Mouse (Mus musculus): ENCODE data around the gene Prdx2. TPM values are rescaled to one million over a fixed set of nuclear protein-coding genes. Genes with fewer than 3 reads are reported as not detected.

Gene Prdx2
- polyA plus RNA-seq, 1 experiment from 2014 or later: 2,101 TPM

GRCm38 (mm10) chr8:84965731-84966291 lies 3.6 kb upstream of the Prdx2 start:
- peak overlapping the region; percentile 77 for H3K9ac ChIP-seq (ENCODE audit: low read length)
- peak; percentile 99 for DNase-seq (ENCODE audit: low spot score)
- H3K4me1 ChIP-seq (ENCODE audit: control insufficient read depth, insufficient read depth, low read length): peaks cover 17% of the 10 kb centered on the region
- peak overlapping the region; percentile 92 for H3K4me2 ChIP-seq (ENCODE audit: low read length)
- under 1% methylated on average over 41 of the region's 41 CpGs for WGBS
- peak overlapping the region; percentile 65; the same call in 1 of the 2 replicates for H3K27ac ChIP-seq (ENCODE audit: low read depth, low read length)
- peak; percentile 88 for ATAC-seq
- H3K9me3 ChIP-seq (replicated peaks; ENCODE audit: control insufficient read depth, low read length): no peaks in the 10 kb centered on the region
- peaks cover 13% of the 10 kb centered on the region for H3K36me3 ChIP-seq (ENCODE audit: control insufficient read depth, insufficient read depth, low read length)
- H3K27me3 ChIP-seq (replicated peaks; ENCODE audit: control insufficient read depth, insufficient read depth, low read length): no peaks in the 10 kb centered on the region
- H3K4me3 ChIP-seq (ENCODE audit: low read depth, low read length): peak overlapping the region; percentile 63

GRCm38 (mm10) chr8:84966603-84967002 lies 2.8 kb upstream of the Prdx2 start:
- H3K4me1 ChIP-seq (ENCODE audit: control insufficient read depth, insufficient read depth, low read length): peaks cover 21% of the 10 kb centered on the region
- H3K4me3 ChIP-seq (ENCODE audit: low read depth, low read length): no peak overlapping the region
- H3K27me3 ChIP-seq (replicated peaks; ENCODE audit: control insufficient read depth, insufficient read depth, low read length): no peaks in the 10 kb centered on the region
- no peak for DNase-seq (ENCODE audit: low spot score)
- H3K36me3 ChIP-seq (ENCODE audit: control insufficient read depth, insufficient read depth, low read length): peaks cover 17% of the 10 kb centered on the region
- ATAC-seq: 0 out of 2 replicates have a peak, but pooled peaks have one; percentile 3
- 70% methylated on average over 3 of the region's 3 CpGs for WGBS
- no peaks in the 10 kb centered on the region for H3K9me3 ChIP-seq (replicated peaks; ENCODE audit: control insufficient read depth, low read length)
- H3K4me2 ChIP-seq (ENCODE audit: low read length): no peak overlapping the region; the same call in 1 of the 2 replicates
- H3K9ac ChIP-seq (ENCODE audit: low read length): peak overlapping the region; percentile 13; the same call in 1 of the 2 replicates
- no peak overlapping the region for H3K27ac ChIP-seq (ENCODE audit: low read depth, low read length)

- H3K36me3 ChIP-seq (ENCODE audit: control insufficient read depth, insufficient read depth, low read length): peaks cover 22% of the 10 kb centered on the region
- H3K9me3 ChIP-seq (replicated peaks; ENCODE audit: control insufficient read depth, low read length): no peaks in the 10 kb centered on the region
- 87% methylated on average over 13 of the region's 13 CpGs for WGBS
- no peak overlapping the region for H3K4me3 ChIP-seq (ENCODE audit: low read depth, low read length)
- no peak for ATAC-seq
- no peak overlapping the region for H3K27ac ChIP-seq (ENCODE audit: low read depth, low read length)
- DNase-seq (ENCODE audit: low spot score): no peak
- no peak overlapping the region for H3K4me2 ChIP-seq (ENCODE audit: low read length)
- H3K4me1 ChIP-seq (ENCODE audit: control insufficient read depth, insufficient read depth, low read length): peaks cover 21% of the 10 kb centered on the region
- no peaks in the 10 kb centered on the region for H3K27me3 ChIP-seq (replicated peaks; ENCODE audit: control insufficient read depth, insufficient read depth, low read length)
- H3K9ac ChIP-seq (ENCODE audit: low read length): peak overlapping the region; percentile 17; the same call in 1 of the 2 replicates
Observed at GRCm38 (mm10) chr8:84967532-84968304, 1.7 kb upstream of the Prdx2 start.

- H3K27ac ChIP-seq (ENCODE audit: low read depth, low read length): no peak overlapping the region
- H3K9ac ChIP-seq (ENCODE audit: low read length): peak overlapping the region; percentile 99
- H3K4me1 ChIP-seq (ENCODE audit: control insufficient read depth, insufficient read depth, low read length): peaks cover 21% of the 10 kb centered on the region
- ATAC-seq: no peak
- H3K9me3 ChIP-seq (replicated peaks; ENCODE audit: control insufficient read depth, low read length): no peaks in the 10 kb centered on the region
- WGBS: 7% methylated on average over 2 of the region's 2 CpGs
- H3K4me3 ChIP-seq (ENCODE audit: low read depth, low read length): peak overlapping the region; percentile 90
- peaks cover 31% of the 10 kb centered on the region for H3K36me3 ChIP-seq (ENCODE audit: control insufficient read depth, insufficient read depth, low read length)
- no peaks in the 10 kb centered on the region for H3K27me3 ChIP-seq (replicated peaks; ENCODE audit: control insufficient read depth, insufficient read depth, low read length)
- no peak for DNase-seq (ENCODE audit: low spot score)
- peak overlapping the region; percentile 95 for H3K4me2 ChIP-seq (ENCODE audit: low read length)
Observed at GRCm38 (mm10) chr8:84968650-84969049, 737 bp upstream of the Prdx2 start.

DNA sequence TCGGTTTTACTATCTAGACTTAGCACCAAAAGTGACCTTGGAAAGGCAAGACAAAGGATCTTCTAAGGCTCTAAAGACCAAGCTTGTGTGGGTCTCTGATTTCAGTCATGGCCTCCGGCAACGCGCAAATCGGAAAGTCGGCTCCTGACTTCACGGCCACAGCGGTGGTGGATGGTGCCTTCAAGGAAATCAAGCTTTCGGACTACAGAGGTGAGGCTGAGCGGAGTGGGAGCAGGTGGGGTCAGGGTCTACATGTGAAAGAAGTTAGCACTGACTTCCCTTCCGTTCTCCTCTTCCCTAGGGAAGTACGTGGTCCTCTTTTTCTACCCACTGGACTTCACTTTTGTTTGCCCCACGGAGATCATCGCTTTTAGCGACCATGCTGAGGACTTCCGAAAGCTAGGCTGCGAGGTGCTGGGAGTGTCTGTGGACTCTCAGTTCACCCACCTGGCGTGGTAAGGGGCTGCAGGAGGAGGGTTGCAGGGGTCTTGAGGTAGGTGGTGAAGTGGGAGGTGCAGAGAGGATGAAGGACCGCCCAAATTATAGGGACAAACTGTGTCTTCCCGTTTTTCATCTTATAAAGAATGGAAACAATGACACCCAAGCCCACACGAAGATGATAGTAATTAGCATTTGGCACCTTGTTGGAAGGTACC lies 876 bp downstream of the Prdx2 start:
- H3K4me2 ChIP-seq (ENCODE audit: low read length): peak overlapping the region; percentile 95
- H3K4me1 ChIP-seq (ENCODE audit: control insufficient read depth, insufficient read depth, low read length): peaks cover 16% of the 10 kb centered on the region
- H3K9me3 ChIP-seq (replicated peaks; ENCODE audit: control insufficient read depth, low read length): no peaks in the 10 kb centered on the region
- H3K27me3 ChIP-seq (replicated peaks; ENCODE audit: control insufficient read depth, insufficient read depth, low read length): no peaks in the 10 kb centered on the region
- H3K27ac ChIP-seq (ENCODE audit: low read depth, low read length): peak overlapping the region; percentile 84
- peaks cover 47% of the 10 kb centered on the region for H3K36me3 ChIP-seq (ENCODE audit: control insufficient read depth, insufficient read depth, low read length)
- 7% methylated on average over 21 of the region's 21 CpGs for WGBS
- peak overlapping the region; percentile 99 for H3K9ac ChIP-seq (ENCODE audit: low read length)
- H3K4me3 ChIP-seq (ENCODE audit: low read depth, low read length): peak overlapping the region; percentile 90
- ATAC-seq (no peak), DNase-seq (ENCODE audit: low spot score) (no peak)

- DNase-seq (ENCODE audit: low spot score) (no peak), ATAC-seq (no peak)
- Histone ChIP-seq H3K4me1 (ENCODE audit: control insufficient read depth, insufficient read depth, low read length) (peaks cover 15% of the 10 kb centered on the region), H3K9me3 (replicated peaks; ENCODE audit: control insufficient read depth, low read length) (no peaks in the 10 kb centered on the region), H3K27ac (ENCODE audit: low read depth, low read length) (0 out of 2 replicates have a peak overlapping the region, but pooled peaks have one; percentile 84), H3K9ac (ENCODE audit: low read length) (peak overlapping the region; percentile 99), H3K4me3 (ENCODE audit: low read depth, low read length) (peak overlapping the region; percentile 90), H3K36me3 (ENCODE audit: control insufficient read depth, insufficient read depth, low read length) (peaks cover 49% of the 10 kb centered on the region), H3K27me3 (replicated peaks; ENCODE audit: control insufficient read depth, insufficient read depth, low read length) (no peaks in the 10 kb centered on the region), H3K4me2 (ENCODE audit: low read length) (peak overlapping the region; percentile 95)
- 67% methylated on average over 5 of the region's 5 CpGs for WGBS
Observed at GRCm38 (mm10) chr8:84970913-84971312, 1.5 kb downstream of the Prdx2 start.

DNA sequence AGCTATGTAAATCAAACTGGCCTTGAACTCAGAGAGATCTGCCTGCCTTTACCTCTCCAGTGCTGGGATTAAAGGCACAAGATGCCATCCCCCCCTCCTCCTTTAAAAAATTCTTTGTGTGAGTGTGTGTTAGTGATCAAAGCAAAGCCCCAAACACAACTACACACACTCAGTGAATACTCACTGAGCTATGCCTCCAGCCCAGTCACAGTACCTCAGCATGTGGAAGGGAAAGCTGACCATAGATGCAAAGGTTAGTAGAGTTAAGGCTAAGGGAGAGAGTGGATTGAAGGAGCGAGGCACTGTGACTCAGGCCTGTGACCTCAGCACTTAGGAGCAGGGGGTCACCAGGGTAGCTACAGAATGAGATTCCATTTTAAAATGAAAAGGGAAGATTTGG lies 3.7 kb downstream of the Prdx2 start:
- Histone ChIP-seq H3K9me3 (replicated peaks; ENCODE audit: control insufficient read depth, low read length) (no peaks in the 10 kb centered on the region), H3K4me2 (ENCODE audit: low read length) (no peak overlapping the region), H3K27ac (ENCODE audit: low read depth, low read length) (no peak overlapping the region), H3K27me3 (replicated peaks; ENCODE audit: control insufficient read depth, insufficient read depth, low read length) (peaks cover 14% of the 10 kb centered on the region), H3K9ac (ENCODE audit: low read length) (no peak overlapping the region), H3K4me3 (ENCODE audit: low read depth, low read length) (no peak overlapping the region), H3K36me3 (ENCODE audit: control insufficient read depth, insufficient read depth, low read length) (peaks cover 49% of the 10 kb centered on the region), H3K4me1 (ENCODE audit: control insufficient read depth, insufficient read depth, low read length) (peaks cover 29% of the 10 kb centered on the region)
- no peak for ATAC-seq
- DNase-seq (ENCODE audit: low spot score): no peak
- 82% methylated on average over 1 of the region's 1 CpGs for WGBS

DNA sequence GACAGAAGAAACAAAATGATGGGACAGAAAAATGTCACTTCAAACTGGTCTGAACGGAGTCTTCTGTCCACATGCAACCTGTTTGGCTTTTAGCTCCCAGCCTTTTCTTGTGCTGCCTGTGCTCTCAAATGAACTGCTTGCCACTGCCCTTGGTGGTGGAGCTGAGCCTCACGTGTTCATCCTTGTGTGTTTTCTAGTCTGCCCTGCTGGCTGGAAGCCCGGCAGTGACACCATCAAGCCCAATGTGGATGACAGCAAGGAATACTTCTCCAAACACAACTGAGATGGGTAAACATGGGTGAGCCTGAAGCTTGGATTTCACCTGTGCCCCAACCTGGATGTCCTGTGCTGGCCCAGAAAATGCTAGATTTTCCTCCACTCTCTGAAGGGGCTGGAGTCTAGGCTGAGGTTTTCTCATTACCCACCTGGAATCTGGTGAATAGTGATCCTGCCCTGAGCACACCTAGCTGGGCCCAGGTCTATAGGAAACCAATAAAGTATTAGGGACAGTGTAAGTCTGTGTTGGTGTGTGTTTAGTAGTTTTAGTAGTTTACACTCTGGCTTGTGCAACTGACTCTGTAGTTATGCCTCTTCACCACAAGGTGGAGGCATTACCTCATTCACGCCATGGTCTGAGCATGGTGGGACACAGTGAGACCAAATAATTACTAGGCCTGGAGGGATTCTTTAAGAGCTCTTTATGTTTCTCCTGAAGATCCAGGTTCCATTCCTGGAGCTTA lies 4.6 kb downstream of the Prdx2 start:
- H3K36me3 ChIP-seq (ENCODE audit: control insufficient read depth, insufficient read depth, low read length): peaks cover 49% of the 10 kb centered on the region
- peaks cover 22% of the 10 kb centered on the region for H3K27me3 ChIP-seq (replicated peaks; ENCODE audit: control insufficient read depth, insufficient read depth, low read length)
- DNase-seq (ENCODE audit: low spot score) (peak; percentile 83), ATAC-seq (0 out of 2 replicates have a peak, but pooled peaks have one; percentile 7)
- H3K4me1 ChIP-seq (ENCODE audit: control insufficient read depth, insufficient read depth, low read length): peaks cover 27% of the 10 kb centered on the region
- no peak overlapping the region for H3K27ac ChIP-seq (ENCODE audit: low read depth, low read length)
- H3K4me2 ChIP-seq (ENCODE audit: low read length): no peak overlapping the region
- no peaks in the 10 kb centered on the region for H3K9me3 ChIP-seq (replicated peaks; ENCODE audit: control insufficient read depth, low read length)
- H3K4me3 ChIP-seq (ENCODE audit: low read depth, low read length): no peak overlapping the region
- H3K9ac ChIP-seq (ENCODE audit: low read length): no peak overlapping the region
- 56% methylated on average over 4 of the region's 4 CpGs for WGBS
